Mouse (Mus musculus) kidney, adult 11 months (tissue): ENCODE data around the gene Rab13.

Source experiments
- DNase-seq: peaks from one replicate; pipeline ENCODE4 v3.0.0; 2022

Gene Rab13

GRCm38 (mm10) chr3:90264687-90265033 lies 51.2 kb downstream of the Rab13 start:
- no peak for DNase-seq

GRCm38 (mm10) chr3:90265034-90265931 lies 51.8 kb downstream of the Rab13 start, which contains the start of gene Dennd4b:
Gene Dennd4b, plus strand, starts transcription at chr3:90265185.
- peak; percentile 91 for DNase-seq

- no peak for DNase-seq
Observed at GRCm38 (mm10) chr3:90265932-90266741, 52.6 kb downstream of the Rab13 start.

GRCm38 (mm10) chr3:90266901-90267775 lies 53.6 kb downstream of the Rab13 start:
- no peak for DNase-seq

- no peak for DNase-seq
Observed at GRCm38 (mm10) chr3:90268190-90268589, 54.7 kb downstream of the Rab13 start.

- DNase-seq, result no peak
Observed at GRCm38 (mm10) chr3:90268971-90269370, 55.5 kb downstream of the Rab13 start.

- DNase-seq, result no peak
Observed at GRCm38 (mm10) chr3:90270784-90271183, 57.3 kb downstream of the Rab13 start.

- DNase-seq, result no peak
Observed at GRCm38 (mm10) chr3:90272170-90272569, 58.7 kb downstream of the Rab13 start.

GRCm38 (mm10) chr3:90273855-90274254 lies 60.4 kb downstream of the Rab13 start:
- DNase-seq, result no peak

- DNase-seq, result no peak
Observed at GRCm38 (mm10) chr3:90275286-90275685, 61.8 kb downstream of the Rab13 start.
